Mouse (Mus musculus) neural tube, embryonic 15.5 days (tissue): ENCODE results near the gene Vps51. TPM values are rescaled to one million over a fixed set of nuclear protein-coding genes. Genes with fewer than 3 reads are reported as not detected.

Source experiments
- ATAC-seq: fragments of 200-750 bp; cut with Nextera tagmentation; 2 replicates; pipeline ENCODE4 v1.8.0; 2017; ENCODE audit warnings: mild to moderate bottlenecking, moderate TSS enrichment, moderate library complexity; ENCODE audit not compliant: low FRiP score
- H3K27ac ChIP-seq: fragments of 300-500 bp; sonication (generic); replicated peaks from 2 replicates; pipeline ENCODE4 v1.5.1; 2015; ENCODE audit warnings: mild to moderate bottlenecking, inconsistent platforms
- H3K27me3 ChIP-seq: fragments of 300-500 bp; sonication (generic); replicated peaks from 2 replicates; pipeline ENCODE4 v1.6.1; 2015; ENCODE audit warnings: inconsistent platforms
- H3K36me3 ChIP-seq: fragments of 300-500 bp; sonication (generic); 2 replicates; pipeline ENCODE4 v1.6.1; 2015; ENCODE audit warnings: inconsistent platforms
- H3K4me1 ChIP-seq: fragments of 300-500 bp; sonication (generic); 2 replicates; pipeline ENCODE4 v1.6.1; 2015; ENCODE audit warnings: inconsistent platforms
- H3K4me2 ChIP-seq: fragments of 300-500 bp; sonication (generic); 2 replicates; pipeline ENCODE4 v1.6.1; 2015; ENCODE audit warnings: inconsistent platforms, mild to moderate bottlenecking, moderate library complexity
- H3K4me3 ChIP-seq: fragments of 300-500 bp; sonication (generic); replicated peaks from 2 replicates; pipeline ENCODE4 v1.5.1; 2015; ENCODE audit warnings: mild to moderate bottlenecking, inconsistent platforms
- H3K9ac ChIP-seq: fragments of 300-500 bp; sonication (generic); replicated peaks from 2 replicates; pipeline ENCODE4 v1.6.1; 2015; ENCODE audit warnings: mild to moderate bottlenecking, inconsistent platforms
- H3K9me3 ChIP-seq: fragments of 300-500 bp; sonication (generic); replicated peaks from 2 replicates; pipeline ENCODE4 v1.6.1; 2016; ENCODE audit warnings: inconsistent platforms
- WGBS: fragments of 180-500 bp; shearing (Covaris S2); methylation state at CpG from one replicate; pipeline ENCODE4 v1.1.7; 2015; ENCODE audit warnings: mixed read lengths; 5-methylcytosine and 5-hydroxymethylcytosine counted together
- polyA plus RNA-seq: library from polyadenylated mRNA; unstranded; fragments of >200 nt; fragmentation: Nextera tagmentation; extraction: Ambion mirVana; gene quantifications from 2 replicates; pipeline ENCODE4 v1.2.1, GENCODE M21; 2015

The Vps51 gene
- polyA plus RNA-seq: 80.8 and 83.8 TPM in 2 replicates

- H3K4me3 ChIP-seq: peak within 1 kb of the TSS; percentile 63
- peaks cover 24% of the 10 kb centered on the region for H3K36me3 ChIP-seq
- peak within 1 kb of the TSS; percentile 91 for H3K4me2 ChIP-seq
- peaks cover 27% of the 10 kb centered on the region for H3K4me1 ChIP-seq
- no peaks in the 10 kb centered on the region for H3K27me3 ChIP-seq
- H3K9ac ChIP-seq: peak within 1 kb of the TSS; percentile 63
- H3K9me3 ChIP-seq: no peaks in the 10 kb centered on the region
- peak within 1 kb of the TSS; percentile 92 for H3K27ac ChIP-seq
- ATAC-seq: peak; percentile 87
- 2% methylated on average over 33 of the region's 33 CpGs for WGBS
Measured at GRCm38 (mm10) chr19:6076564-6077393, at the start of gene Vps51. Gene Vps51, minus strand, starts transcription at chr19:6077231.

- 0 out of 2 replicates have a peak, but pooled peaks cover 5% of the 10 kb centered on the region for H3K36me3 ChIP-seq
- no peaks in the 10 kb centered on the region for H3K9me3 ChIP-seq
- H3K9ac ChIP-seq: no peak overlapping the region
- no peak overlapping the region for H3K4me3 ChIP-seq
- H3K27me3 ChIP-seq: no peaks in the 10 kb centered on the region
- peaks cover 13% of the 10 kb centered on the region for H3K4me1 ChIP-seq
- H3K4me2 ChIP-seq: no peak overlapping the region
- no peak overlapping the region for H3K27ac ChIP-seq
- no peak for ATAC-seq
- WGBS: 18% methylated on average over 4 of the region's 4 CpGs
Measured at GRCm38 (mm10) chr19:6126289-6126688, 49.3 kb upstream of the Vps51 start.

GRCm38 (mm10) chr19:6124898-6125297 is 47.9 kb upstream of the Vps51 start:
- H3K4me1 ChIP-seq: peaks cover 14% of the 10 kb centered on the region
- no peak overlapping the region for H3K9ac ChIP-seq
- H3K36me3 ChIP-seq: peaks cover 10% of the 10 kb centered on the region
- H3K27ac ChIP-seq: no peak overlapping the region
- 73% methylated on average over 2 of the region's 2 CpGs for whole genome bisulfite sequencing
- H3K9me3 ChIP-seq: no peaks in the 10 kb centered on the region
- ATAC-seq: no peak
- H3K4me3 ChIP-seq: no peak overlapping the region
- H3K27me3 ChIP-seq: no peaks in the 10 kb centered on the region
- no peak overlapping the region for H3K4me2 ChIP-seq

GRCm38 (mm10) chr19:6123330-6123729 is 46.3 kb upstream of the Vps51 start:
- Histone ChIP-seq H3K4me2 (no peak overlapping the region), H3K27me3 (no peaks in the 10 kb centered on the region), H3K9me3 (no peaks in the 10 kb centered on the region), H3K36me3 (peaks cover 10% of the 10 kb centered on the region), H3K9ac (no peak overlapping the region), H3K27ac (no peak overlapping the region), H3K4me3 (no peak overlapping the region), H3K4me1 (peaks cover 23% of the 10 kb centered on the region)
- ATAC-seq: no peak
- 62% methylated on average over 8 of the region's 8 CpGs for WGBS

DNA sequence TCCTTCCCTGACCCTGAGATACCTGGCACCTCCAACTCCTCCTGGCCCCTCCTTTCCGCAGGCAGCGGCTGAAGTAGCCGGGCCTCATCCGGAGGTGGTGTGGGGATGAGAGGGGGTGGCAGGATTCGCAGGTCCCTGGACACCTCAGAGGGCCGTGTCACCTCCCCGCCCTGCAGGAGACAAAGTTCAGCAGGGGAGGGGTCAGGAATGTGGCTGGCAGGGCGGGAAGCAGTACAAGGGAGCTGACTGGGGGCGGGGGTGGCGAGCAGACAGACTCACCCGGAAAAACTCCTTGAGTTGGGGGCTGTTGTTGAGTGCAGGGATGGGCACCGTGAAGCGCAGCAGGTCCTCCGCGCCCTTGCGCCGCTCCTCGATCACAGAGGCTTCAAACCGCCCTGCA is 44.7 kb upstream of the Vps51 start:
- H3K4me1 ChIP-seq: peaks cover 31% of the 10 kb centered on the region
- no peaks in the 10 kb centered on the region for H3K27me3 ChIP-seq
- no peak overlapping the region for H3K9ac ChIP-seq
- no peaks in the 10 kb centered on the region for H3K9me3 ChIP-seq
- H3K4me3 ChIP-seq: no peak overlapping the region
- H3K4me2 ChIP-seq: no peak overlapping the region
- H3K27ac ChIP-seq: no peak overlapping the region
- peaks cover 10% of the 10 kb centered on the region for H3K36me3 ChIP-seq
- no peak for ATAC-seq
- 41% methylated on average over 19 of the region's 19 CpGs for WGBS

DNA sequence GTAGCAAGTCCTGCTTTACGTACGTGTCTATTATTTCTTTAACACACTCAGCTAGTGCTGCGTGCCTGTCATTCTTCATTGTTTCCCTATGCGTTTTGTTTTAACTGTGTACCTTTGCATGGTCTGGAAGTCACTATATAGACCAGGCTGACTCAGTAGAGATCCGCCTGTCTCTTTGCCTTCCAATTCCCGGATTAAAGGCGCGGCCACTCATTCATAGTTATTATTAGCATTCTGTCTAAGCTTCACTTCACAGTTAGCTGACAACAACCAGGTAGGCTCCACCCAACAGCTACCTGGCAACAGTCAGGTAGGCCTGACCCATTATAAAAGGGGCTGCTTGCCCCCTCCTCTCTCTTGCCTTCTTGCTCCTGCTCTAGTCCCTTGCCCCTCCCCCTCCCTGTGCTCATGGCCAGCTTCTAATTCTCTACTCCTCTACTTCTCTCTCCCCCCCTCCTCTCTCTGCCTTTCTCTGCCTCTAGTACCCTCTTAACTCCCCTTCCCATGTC is 41.7 kb upstream of the Vps51 start:
- Histone ChIP-seq H3K4me3 (peak overlapping the region; percentile 71), H3K27ac (peak overlapping the region; percentile 95), H3K4me2 (peak overlapping the region; percentile 92), H3K4me1 (peaks cover 35% of the 10 kb centered on the region), H3K9me3 (no peaks in the 10 kb centered on the region), H3K36me3 (peaks cover 33% of the 10 kb centered on the region), H3K9ac (peak overlapping the region; percentile 78), H3K27me3 (no peaks in the 10 kb centered on the region)
- ATAC-seq: peak; percentile 54
- under 1% methylated on average over 8 of the region's 8 CpGs for WGBS

DNA sequence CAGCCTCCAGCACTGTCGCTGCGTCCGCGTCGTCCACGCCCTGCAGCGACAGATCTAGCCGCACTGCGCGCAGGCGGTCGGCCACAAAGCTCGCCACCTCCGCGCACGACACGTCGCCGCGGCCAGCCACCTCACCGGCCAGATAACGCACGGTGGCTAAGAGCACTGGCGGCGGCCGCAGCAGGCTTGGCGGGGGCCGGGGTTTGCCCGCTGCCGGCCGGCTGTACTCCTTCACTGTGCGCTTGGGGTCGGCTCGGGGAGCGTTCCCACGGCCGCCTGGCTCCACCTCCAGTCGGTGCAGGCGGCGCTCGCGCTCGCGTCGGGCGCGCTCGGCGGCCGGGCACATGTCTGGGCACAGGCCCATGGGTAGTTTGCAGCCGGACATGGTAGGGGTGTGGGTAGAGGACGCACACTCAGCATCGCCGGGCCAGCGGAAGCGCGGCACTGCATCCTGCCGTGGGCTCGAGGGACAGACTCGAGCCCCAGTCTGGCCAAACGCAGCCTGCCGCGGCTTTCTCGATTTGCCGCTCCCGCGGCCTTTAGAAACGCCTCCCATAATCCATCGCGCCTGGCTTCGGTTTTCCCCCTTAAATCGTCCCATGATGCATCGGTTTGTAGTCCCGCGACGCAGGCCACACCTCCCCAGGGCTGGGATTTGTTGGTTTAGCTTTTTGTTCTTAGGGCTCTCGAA is 41.1 kb upstream of the Vps51 start, which contains the start of gene Sac3d1:
Sac3d1 (minus strand) TSS at position 665 of the 691 bp plus-strand sequence.
- Histone ChIP-seq H3K9ac (peak within 1 kb of the TSS; percentile 78), H3K36me3 (peaks cover 29% of the 10 kb centered on the region), H3K4me2 (peak within 1 kb of the TSS; percentile 92), H3K4me3 (peak within 1 kb of the TSS; percentile 71), H3K27me3 (no peaks in the 10 kb centered on the region), H3K4me1 (peaks cover 30% of the 10 kb centered on the region), H3K27ac (peak within 1 kb of the TSS; percentile 95), H3K9me3 (no peaks in the 10 kb centered on the region)
- WGBS: under 1% methylated on average over 77 of the region's 77 CpGs
- ATAC-seq: peak; percentile 92

- no peaks in the 10 kb centered on the region for H3K27me3 ChIP-seq
- no peaks in the 10 kb centered on the region for H3K9me3 ChIP-seq
- H3K4me3 ChIP-seq: peak overlapping the region; percentile 71
- H3K27ac ChIP-seq: peak overlapping the region; percentile 95
- H3K4me1 ChIP-seq: peaks cover 30% of the 10 kb centered on the region
- 5% methylated on average over 32 of the region's 32 CpGs for WGBS
- ATAC-seq: no peak
- peak overlapping the region; percentile 78 for H3K9ac ChIP-seq
- peaks cover 35% of the 10 kb centered on the region for H3K36me3 ChIP-seq
- peak overlapping the region; percentile 92 for H3K4me2 ChIP-seq
Measured at GRCm38 (mm10) chr19:6117346-6117985, 40.4 kb upstream of the Vps51 start.

DNA sequence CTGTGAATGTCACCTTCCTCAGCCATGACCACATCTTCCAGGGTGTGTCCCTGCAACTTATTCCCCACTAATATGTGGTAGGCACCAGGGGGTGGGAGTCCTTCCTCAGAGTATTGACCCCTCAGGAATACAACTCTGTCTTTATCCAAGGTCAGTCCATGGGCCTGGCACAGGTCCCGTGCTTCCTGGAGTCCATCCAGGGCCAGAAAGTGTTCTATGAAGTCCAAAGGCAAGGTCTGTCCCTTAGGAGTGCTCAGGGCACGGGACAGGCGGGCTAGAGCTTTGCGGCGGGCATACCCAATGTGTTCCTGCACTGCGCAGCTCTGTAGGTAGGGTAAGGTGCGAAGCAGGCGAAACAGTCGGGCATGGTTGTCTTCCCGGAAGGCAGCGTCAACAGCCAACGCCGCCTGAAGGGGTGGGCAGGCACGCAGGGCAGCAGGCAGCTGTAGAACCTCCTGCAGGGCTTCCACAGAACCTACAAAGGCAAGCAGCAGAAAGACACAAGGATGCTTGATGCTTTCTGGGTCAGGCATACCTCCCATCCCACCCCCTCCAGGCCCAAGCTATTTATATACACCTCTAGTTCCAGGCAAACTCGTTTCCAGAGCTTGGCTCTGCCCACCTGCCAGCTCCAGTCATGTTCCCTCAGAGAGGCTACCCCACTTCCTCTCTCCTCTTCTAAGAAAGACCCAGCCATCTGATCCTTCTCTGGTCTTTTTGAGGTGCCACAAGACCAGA is 39.3 kb upstream of the Vps51 start:
- Histone ChIP-seq H3K4me1 (peaks cover 30% of the 10 kb centered on the region), H3K4me3 (peak overlapping the region; percentile 71; the same call in 1 of the 2 replicates), H3K27me3 (no peaks in the 10 kb centered on the region), H3K9me3 (no peaks in the 10 kb centered on the region), H3K27ac (no peak overlapping the region), H3K9ac (0 out of 2 replicates have a peak overlapping the region, but pooled peaks have one; percentile 36), H3K36me3 (peaks cover 36% of the 10 kb centered on the region), H3K4me2 (peak overlapping the region; percentile 92)
- no peak for ATAC-seq
- WGBS: 90% methylated on average over 15 of the region's 15 CpGs

GRCm38 (mm10) chr19:6113116-6113515 is 36.1 kb upstream of the Vps51 start:
- Histone ChIP-seq H3K27me3 (no peaks in the 10 kb centered on the region), H3K9ac (no peak overlapping the region), H3K4me1 (peaks cover 16% of the 10 kb centered on the region), H3K4me2 (no peak overlapping the region), H3K9me3 (no peaks in the 10 kb centered on the region), H3K27ac (no peak overlapping the region), H3K4me3 (no peak overlapping the region), H3K36me3 (peaks cover 31% of the 10 kb centered on the region)
- ATAC-seq: no peak
- 71% methylated on average over 6 of the region's 6 CpGs for WGBS

DNA sequence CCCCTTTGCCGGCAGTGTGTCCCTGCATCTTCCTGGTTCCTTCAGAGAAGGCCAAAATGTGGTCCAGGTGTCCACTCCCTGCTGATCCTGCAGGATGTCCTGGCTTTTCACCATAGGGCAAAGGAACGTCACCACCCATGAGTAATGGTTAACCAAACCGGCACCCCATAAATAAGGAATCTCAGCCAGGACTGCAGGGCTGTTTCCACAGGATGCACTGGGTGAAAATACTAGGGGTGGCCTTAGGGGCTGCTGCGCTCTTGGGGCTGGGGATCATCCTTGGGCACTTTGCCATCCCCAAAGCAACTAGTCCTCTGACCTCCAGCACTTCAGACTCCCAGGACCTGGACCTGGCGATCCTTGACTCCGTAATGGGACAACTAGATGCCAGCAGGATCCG is 28.6 kb upstream of the Vps51 start, which contains the start of gene Naaladl1:
Naaladl1 (plus strand) TSS at position 197 of the 400 bp plus-strand sequence.
- no peak within 1 kb of the TSS for H3K4me2 ChIP-seq
- H3K4me1 ChIP-seq: no peaks in the 10 kb centered on the region
- H3K9ac ChIP-seq: no peak within 1 kb of the TSS
- H3K9me3 ChIP-seq: no peaks in the 10 kb centered on the region
- no peak within 1 kb of the TSS for H3K27ac ChIP-seq
- no peaks in the 10 kb centered on the region for H3K36me3 ChIP-seq
- H3K4me3 ChIP-seq: no peak within 1 kb of the TSS
- H3K27me3 ChIP-seq: no peaks in the 10 kb centered on the region
- 88% methylated on average over 7 of the region's 7 CpGs for WGBS
- ATAC-seq: no peak
